Mouse (Mus musculus) midbrain, postnatal 0 days (tissue): Measurements from ENCODE around the gene Tpt1. TPM values are rescaled to one million over a fixed set of nuclear protein-coding genes. Genes with fewer than 3 reads are reported as not detected.

Experiments
- ATAC-seq: fragments of 200-750 bp; cut with Nextera tagmentation; 2 replicates; pipeline ENCODE4 v1.8.0; 2017; ENCODE audit warnings: moderate number of reproducible peaks, mild to moderate bottlenecking, moderate TSS enrichment, moderate library complexity; ENCODE audit not compliant: low FRiP score
- DNase-seq: peaks from one replicate; pipeline ENCODE4 v3.0.0-alpha.2; 2015; ENCODE audit warnings: low spot score
- H3K27ac ChIP-seq: fragments of 300-500 bp; sonication (generic); 2 replicates; pipeline ENCODE4 v1.5.1; 2014; ENCODE audit warnings: low read depth, mild to moderate bottlenecking, low read length, mixed read lengths
- H3K27me3 ChIP-seq: fragments of 300-500 bp; sonication (generic); 2 replicates; pipeline ENCODE4 v1.6.1; 2014; ENCODE audit warnings: low read length, control low read depth, mixed read lengths; ENCODE audit not compliant: insufficient read depth
- H3K36me3 ChIP-seq: fragments of 300-500 bp; sonication (generic); 2 replicates; pipeline ENCODE4 v1.6.1; 2014; ENCODE audit warnings: low read length, control low read depth, mixed read lengths; ENCODE audit not compliant: insufficient read depth
- H3K4me1 ChIP-seq: fragments of 300-500 bp; sonication (generic); 2 replicates; pipeline ENCODE4 v1.6.1; 2014; ENCODE audit warnings: mild to moderate bottlenecking, control low read depth, antibody characterized with exemption, low read length, mixed read lengths; ENCODE audit not compliant: insufficient read depth
- H3K4me2 ChIP-seq: fragments of 300-500 bp; sonication (generic); 2 replicates; pipeline ENCODE4 v1.6.1; 2014; ENCODE audit warnings: low read depth, mild to moderate bottlenecking, low read length, mixed read lengths; ENCODE audit not compliant: poor library complexity, severe bottlenecking
- H3K4me3 ChIP-seq: fragments of 300-500 bp; sonication (generic); 2 replicates; pipeline ENCODE4 v1.5.1; 2014; ENCODE audit warnings: low read depth, mild to moderate bottlenecking, low read length, moderate library complexity
- H3K9ac ChIP-seq: fragments of 300-500 bp; sonication (generic); replicated peaks from 2 replicates; pipeline ENCODE4 v1.6.1; 2014; ENCODE audit warnings: mild to moderate bottlenecking, low read length, moderate library complexity, mixed read lengths; ENCODE audit not compliant: poor library complexity, severe bottlenecking
- H3K9me3 ChIP-seq: fragments of 300-500 bp; sonication (generic); 2 replicates; pipeline ENCODE4 v1.6.1; 2016; ENCODE audit warnings: low read length, control low read depth
- CTCF ChIP-seq: IDR thresholded peaks from 2 replicates; pipeline ENCODE4 v1.5.1; 2016; ENCODE audit warnings: antibody characterized with exemption, mild to moderate bottlenecking
- WGBS: fragments of 180-500 bp; shearing (Covaris S2); extraction: QIAGEN DNeasy Blood & Tissue Kit; methylation state at CpG from one replicate; pipeline ENCODE4 v1.1.7; 2014; 5-methylcytosine and 5-hydroxymethylcytosine counted together
- polyA plus RNA-seq: library from polyadenylated mRNA; unstranded; fragments of >200 nt; fragmentation: Nextera tagmentation; extraction: Ambion mirVana; gene quantifications from 2 replicates; pipeline ENCODE4 v1.2.1, GENCODE M21; 2015
- total RNA-seq: library from RNA; depleted of rRNA; stranded (reverse); fragments of >200 nt; gene quantifications from 2 replicates; pipeline ENCODE4 v1.2.3, GENCODE M21; 2014

The Tpt1 gene
- total and polyA plus RNA-seq, 2 experiments from 2014 or later, result 595 to 651 TPM

DNA sequence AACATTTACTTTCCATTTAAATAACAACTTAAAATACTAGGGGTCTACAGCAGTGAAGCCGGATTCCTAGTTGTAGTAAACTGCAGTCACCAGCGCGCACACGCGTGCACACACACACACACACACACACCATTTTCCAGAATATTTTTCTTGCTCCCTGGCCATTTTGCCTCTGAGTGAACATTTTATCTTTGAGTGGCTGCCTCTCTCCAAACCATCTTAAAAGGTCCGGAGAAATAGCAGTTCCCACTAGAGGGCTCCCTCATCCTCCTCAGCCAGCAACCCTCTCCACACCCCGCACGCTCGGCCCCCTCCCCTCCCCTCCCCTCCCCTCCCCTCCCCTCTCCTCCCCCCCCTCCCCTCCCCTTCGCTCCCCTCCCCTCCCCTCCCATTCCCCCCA is 25.7 kb downstream of the Tpt1 start:
- H3K36me3 ChIP-seq, result no peaks in the 10 kb centered on the region
- H3K4me2 ChIP-seq, result peak overlapping the region; percentile 22
- no peaks in the 10 kb centered on the region for H3K9me3 ChIP-seq
- WGBS, result 16% methylated on average over 9 of the region's 10 CpGs
- no peaks in the 10 kb centered on the region for H3K27me3 ChIP-seq
- DNase-seq, result peak; percentile 77
- no peak overlapping the region for H3K9ac ChIP-seq
- peak; percentile 65 for TF ChIP-seq CTCF
- H3K4me1 ChIP-seq, result no peaks in the 10 kb centered on the region
- H3K4me3 ChIP-seq, result no peak overlapping the region
- H3K27ac ChIP-seq, result no peak overlapping the region
- ATAC-seq, result peak; percentile 73; the same call in 1 of the 2 replicates

GRCm38 (mm10) chr14:75871111-75871510 is 26.2 kb downstream of the Tpt1 start:
- 10% methylated on average over 4 of the region's 5 CpGs for WGBS
- ATAC-seq, result no peak
- Histone ChIP-seq H3K36me3 (no peaks in the 10 kb centered on the region), H3K4me3 (no peak overlapping the region), H3K27me3 (no peaks in the 10 kb centered on the region), H3K9ac (0 out of 2 replicates have a peak overlapping the region, but pooled peaks have one; percentile 3), H3K9me3 (no peaks in the 10 kb centered on the region), H3K4me2 (peak overlapping the region; percentile 23), H3K4me1 (no peaks in the 10 kb centered on the region), H3K27ac (no peak overlapping the region)
- peak; percentile 56 for DNase-seq
- TF ChIP-seq CTCF, result no peak

GRCm38 (mm10) chr14:75871750-75872149 is 26.9 kb downstream of the Tpt1 start:
- no peak overlapping the region for H3K9ac ChIP-seq
- H3K9me3 ChIP-seq, result no peaks in the 10 kb centered on the region
- WGBS, result 82% methylated on average over 4 of the region's 4 CpGs

DNA sequence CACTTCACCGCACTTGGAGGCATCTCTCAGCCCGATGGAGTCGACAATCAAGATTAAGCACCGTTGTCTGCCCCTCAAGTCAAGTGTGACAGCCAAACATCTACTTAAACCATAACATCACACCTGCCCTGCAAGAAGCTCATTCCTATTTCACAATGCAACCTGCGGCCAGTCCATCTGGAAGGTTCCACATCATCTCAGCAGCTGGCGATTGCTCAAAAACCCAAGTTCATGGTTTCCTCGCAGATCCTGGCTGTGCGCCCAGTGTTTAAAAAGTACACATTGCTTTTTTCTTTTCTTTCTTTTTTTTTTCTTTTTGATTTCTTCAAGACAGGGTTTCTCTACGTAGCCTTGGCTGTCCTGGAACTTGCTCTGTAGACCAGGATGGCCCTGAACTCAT is 28.7 kb downstream of the Tpt1 start:
- 84% methylated on average over 9 of the region's 9 CpGs for WGBS
- Histone ChIP-seq H3K36me3 (no peaks in the 10 kb centered on the region), H3K27me3 (no peaks in the 10 kb centered on the region), H3K9ac (no peak overlapping the region), H3K4me3 (no peak overlapping the region), H3K4me2 (no peak overlapping the region), H3K4me1 (0 out of 2 replicates have a peak, but pooled peaks cover 3% of the 10 kb centered on the region), H3K27ac (no peak overlapping the region), H3K9me3 (no peaks in the 10 kb centered on the region)
- DNase-seq, result no peak
- TF ChIP-seq CTCF, result no peak
- ATAC-seq, result no peak

More at GRCm38 (mm10) chr14:75871750-75872149, 26.9 kb downstream of the Tpt1 start:
- no peak overlapping the region for H3K4me3 ChIP-seq
- no peaks in the 10 kb centered on the region for H3K27me3 ChIP-seq
- ATAC-seq, result no peak
- H3K27ac ChIP-seq, result no peak overlapping the region
- H3K4me1 ChIP-seq, result 0 out of 2 replicates have a peak, but pooled peaks cover 3% of the 10 kb centered on the region
- H3K4me2 ChIP-seq, result no peak overlapping the region
- peak; percentile 38 for TF ChIP-seq CTCF
- DNase-seq, result no peak
- H3K36me3 ChIP-seq, result no peaks in the 10 kb centered on the region

DNA sequence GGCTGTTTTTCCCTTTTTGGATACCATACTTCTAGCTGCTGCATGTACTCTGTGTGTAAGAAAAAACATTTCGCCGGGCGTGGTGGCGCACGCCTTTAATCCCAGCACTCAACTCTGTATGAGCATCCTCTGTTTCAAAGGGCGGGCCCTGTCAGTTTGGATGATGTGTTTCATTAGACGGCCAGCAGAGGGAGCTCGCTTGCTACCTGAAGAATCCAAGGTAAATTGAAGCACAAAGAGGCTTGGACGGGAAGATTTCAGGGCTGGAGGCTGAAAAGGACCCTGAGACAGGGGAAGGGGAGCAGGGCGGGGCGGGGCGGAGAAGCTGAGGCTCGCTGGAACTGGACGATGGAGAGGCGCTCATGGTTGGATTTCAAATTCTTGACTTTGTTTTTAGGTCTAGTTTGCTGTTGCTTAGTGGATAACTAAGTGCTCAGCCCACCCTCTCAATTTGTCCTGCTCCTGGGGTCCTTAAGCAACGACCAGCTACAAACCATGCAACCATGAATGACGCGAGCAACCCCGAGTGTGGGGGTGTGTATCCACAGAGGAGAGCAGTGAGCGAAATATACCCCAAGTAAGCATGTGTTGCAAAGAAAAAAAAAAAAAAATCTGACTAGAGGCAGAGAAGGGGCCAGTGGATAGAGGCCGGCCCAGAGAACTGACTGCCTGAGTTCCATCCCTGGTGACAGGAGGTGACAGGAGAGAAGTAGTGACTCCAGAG is 31.6 kb downstream of the Tpt1 start:
- no peak overlapping the region for H3K9ac ChIP-seq
- peak; percentile 97 for TF ChIP-seq CTCF
- H3K36me3 ChIP-seq, result no peaks in the 10 kb centered on the region
- no peak overlapping the region for H3K27ac ChIP-seq
- ATAC-seq (peak; percentile 69; the same call in 1 of the 2 replicates), DNase-seq (peak; percentile 88)
- H3K4me3 ChIP-seq, result 0 out of 2 replicates have a peak overlapping the region, but pooled peaks have one; percentile 5
- H3K4me2 ChIP-seq, result peak overlapping the region; percentile 39
- H3K27me3 ChIP-seq, result no peaks in the 10 kb centered on the region
- H3K9me3 ChIP-seq, result no peaks in the 10 kb centered on the region
- 0 out of 2 replicates have a peak, but pooled peaks cover 3% of the 10 kb centered on the region for H3K4me1 ChIP-seq
- 8% methylated on average over 21 of the region's 21 CpGs for WGBS

DNA sequence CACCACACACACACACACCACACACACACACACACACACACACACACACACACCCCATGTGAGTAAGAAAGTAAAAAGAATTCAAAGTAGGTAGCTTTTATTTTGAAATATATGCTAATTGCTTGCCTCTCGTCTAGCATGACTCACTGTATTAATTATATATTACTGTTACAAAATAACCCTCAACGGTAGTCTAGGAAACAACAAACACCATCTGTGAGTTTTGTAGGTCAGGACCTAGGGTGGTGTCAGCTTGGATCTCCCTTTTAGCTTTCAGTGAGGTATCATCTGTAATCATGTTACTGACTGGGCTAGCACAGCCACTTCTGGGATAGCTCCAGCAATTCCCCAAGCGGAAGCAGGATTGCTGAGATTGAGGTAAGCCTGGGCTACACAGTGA is 32.4 kb downstream of the Tpt1 start:
- 81% methylated on average over 3 of the region's 3 CpGs for WGBS
- no peak overlapping the region for H3K4me3 ChIP-seq
- no peak overlapping the region for H3K4me2 ChIP-seq
- no peaks in the 10 kb centered on the region for H3K9me3 ChIP-seq
- no peaks in the 10 kb centered on the region for H3K27me3 ChIP-seq
- ATAC-seq (no peak), DNase-seq (no peak)
- H3K4me1 ChIP-seq, result 0 out of 2 replicates have a peak, but pooled peaks cover 3% of the 10 kb centered on the region
- H3K36me3 ChIP-seq, result no peaks in the 10 kb centered on the region
- TF ChIP-seq CTCF, result no peak
- H3K9ac ChIP-seq, result no peak overlapping the region
- H3K27ac ChIP-seq, result no peak overlapping the region
